Mouse (Mus musculus) G1E (cell line): ENCODE measurements around the gene Plekhh1.

ENCODE experiments used
- CTCF ChIP-seq: IDR thresholded peaks from 2 replicates; pipeline ENCODE4 v1.5.1; 2012; ENCODE audit warnings: low read depth, low read length, inconsistent platforms, mixed read lengths
- POLR2AphosphoS5 ChIP-seq: IDR thresholded peaks from 2 replicates; pipeline ENCODE4 v1.6.1; 2012; ENCODE audit warnings: low read depth, low read length, inconsistent platforms; ENCODE audit not compliant: insufficient replicate concordance
- TAL1 ChIP-seq: conservative IDR thresholded peaks from 2 replicates; pipeline ENCODE4 v1.6.1; 2012; ENCODE audit warnings: low read depth, low read length, inconsistent platforms, mixed read lengths

- no peak for TF ChIP-seq CTCF
- no peak for TF ChIP-seq TAL1
- TF ChIP-seq POLR2AphosphoS5 = no peak
These were observed 41.9 kb downstream of the Plekhh1 start for GRCm38 (mm10) chr12:79070736-79071333.
